Mouse (Mus musculus): ENCODE data around the gene Kcnn4. TPM values are rescaled to one million over a fixed set of nuclear protein-coding genes. Genes with fewer than 3 reads are reported as not detected.
A peak's percentile ranks its signal among the peaks of the same experiment; 100 is the strongest.
"Not testable (repeated sequence)": the region's sequence is repeated elsewhere in the genome, so short reads cannot be mapped to it uniquely, and the experiment has no call there.

Kcnn4 gene
- polyA plus RNA-seq, 1 experiment from 2014 or later: not detected

GRCm38 (mm10) chr7:24389516-24390187 is 19.6 kb downstream of the Kcnn4 start:
- TF ChIP-seq CTCF (IDR thresholded peaks at IDR 0.05): no peak
- DNase-seq (ENCODE audit: low read depth, low spot score): no peak
- ATAC-seq: no peak
- in situ Hi-C loops (cut with MboI; ENCODE audit: low pct_unique_long_range_greater_than_20kb): no loop called here
- no peaks in the 10 kb centered on the region for H3K27me3 ChIP-seq
- POLR2A ChIA-PET: no interaction called here
- CTCF ChIA-PET: interaction anchor here (1.4 kb wide), 1 partner anchor 9 kb away, joined by 4 read pairs; the partner anchor contains the start of gene Smg9

- in situ Hi-C loops (cut with MboI; ENCODE audit: low pct_unique_long_range_greater_than_20kb): no loop called here
- no peak for DNase-seq (ENCODE audit: low read depth, low spot score)
- CTCF ChIA-PET: interaction anchor here (1.4 kb wide), 1 partner anchor 9 kb away, joined by 4 read pairs; the partner anchor contains the start of gene Smg9
- H3K27me3 ChIP-seq: no peaks in the 10 kb centered on the region
- POLR2A ChIA-PET: no interaction called here
- no peak for ATAC-seq
- TF ChIP-seq CTCF (IDR thresholded peaks at IDR 0.05): no peak
Measured at GRCm38 (mm10) chr7:24390512-24390911, 20.4 kb downstream of the Kcnn4 start.

- H3K27me3 ChIP-seq: no peaks in the 10 kb centered on the region
- in situ Hi-C loops (cut with MboI; ENCODE audit: low pct_unique_long_range_greater_than_20kb): no loop called here
- TF ChIP-seq CTCF (IDR thresholded peaks at IDR 0.05): no peak
- CTCF ChIA-PET: no interaction called here
- no peak for DNase-seq (ENCODE audit: low read depth, low spot score)
- POLR2A ChIA-PET: no interaction called here
- no peak for ATAC-seq
Measured at GRCm38 (mm10) chr7:24391077-24391476, 21.0 kb downstream of the Kcnn4 start.

GRCm38 (mm10) chr7:24391687-24392086 is 21.6 kb downstream of the Kcnn4 start:
- DNase-seq (ENCODE audit: low read depth, low spot score) (no peak), ATAC-seq (no peak)
- ChIA-PET POLR2A (no interaction called here), CTCF (no interaction called here)
- TF ChIP-seq CTCF (IDR thresholded peaks at IDR 0.05): no peak
- H3K27me3 ChIP-seq: no peaks in the 10 kb centered on the region
- in situ Hi-C loops (cut with MboI; ENCODE audit: low pct_unique_long_range_greater_than_20kb): no loop called here

- ChIA-PET CTCF (interaction anchor here (2.8 kb wide), 1 partner anchor 9 kb away, joined by 10 read pairs; no protein-coding TSS in a partner anchor), POLR2A (no interaction called here)
- in situ Hi-C loops (cut with MboI; ENCODE audit: low pct_unique_long_range_greater_than_20kb): no loop called here
- DNase-seq (ENCODE audit: low read depth, low spot score) (no peak), ATAC-seq (no peak)
- H3K27me3 ChIP-seq: no peaks in the 10 kb centered on the region
- no peak for TF ChIP-seq CTCF (IDR thresholded peaks at IDR 0.05)
Measured at GRCm38 (mm10) chr7:24394054-24394453, 24.0 kb downstream of the Kcnn4 start.

- H3K27me3 ChIP-seq: no peaks in the 10 kb centered on the region
- no peak for ATAC-seq
- CTCF ChIA-PET: interaction anchor here (2.8 kb wide), 1 partner anchor 10 kb away, joined by 10 read pairs; no protein-coding TSS in a partner anchor
- no peak for TF ChIP-seq CTCF (IDR thresholded peaks at IDR 0.05)
- no peak for DNase-seq (ENCODE audit: low read depth, low spot score)
- in situ Hi-C loops (cut with MboI; ENCODE audit: low pct_unique_long_range_greater_than_20kb): no loop called here
- POLR2A ChIA-PET: no interaction called here
Measured at GRCm38 (mm10) chr7:24394475-24395161, 24.6 kb downstream of the Kcnn4 start.

GRCm38 (mm10) chr7:24396832-24397231 is 26.8 kb downstream of the Kcnn4 start:
- ChIA-PET POLR2A (interaction anchor here (0.8 kb wide), 1 partner anchor 9 kb away, joined by 3 read pairs; no protein-coding TSS in a partner anchor), CTCF (interaction anchor here (2.8 kb wide), 1 partner anchor 12 kb away, joined by 10 read pairs; no protein-coding TSS in a partner anchor)
- H3K27me3 ChIP-seq: no peaks in the 10 kb centered on the region
- in situ Hi-C loops (cut with MboI; ENCODE audit: low pct_unique_long_range_greater_than_20kb): no loop called here
- ATAC-seq (no peak), DNase-seq (ENCODE audit: low read depth, low spot score) (no peak)
- no peak for TF ChIP-seq CTCF (IDR thresholded peaks at IDR 0.05)

- no peak for DNase-seq (ENCODE audit: low read depth, low spot score)
- POLR2A ChIA-PET: interaction anchor here (0.6 to 1.3 kb wide), 3 partner anchors 33 to 212 kb away, joined by 3 to 4 read pairs (median 3); no protein-coding TSS in a partner anchor
- ATAC-seq: no peak
- in situ Hi-C loops (cut with MboI; ENCODE audit: low pct_unique_long_range_greater_than_20kb): no loop called here
- CTCF ChIA-PET: interaction anchor here (1.3 to 1.5 kb wide), 2 partner anchors 8 to 14 kb away, joined by 4 read pairs; no protein-coding TSS in a partner anchor
- TF ChIP-seq CTCF (IDR thresholded peaks at IDR 0.05): no peak
- H3K27me3 ChIP-seq: no peaks in the 10 kb centered on the region
Measured at GRCm38 (mm10) chr7:24398364-24398913, 28.4 kb downstream of the Kcnn4 start.

GRCm38 (mm10) chr7:24399256-24400081 is 29.4 kb downstream of the Kcnn4 start, which contains the start of gene Smg9:
Gene Smg9, plus strand, starts transcription at chr7:24399619.
- POLR2A ChIA-PET: interaction anchor here (0.6 to 2.4 kb wide), 5 partner anchors 13 to 101 kb away, joined by 3 to 8 read pairs (median 4); no protein-coding TSS in a partner anchor
- ATAC-seq (peak; percentile 96), DNase-seq (ENCODE audit: low read depth, low spot score) (peak; percentile 89)
- in situ Hi-C loops (cut with MboI; ENCODE audit: low pct_unique_long_range_greater_than_20kb): no loop called here
- TF ChIP-seq CTCF (IDR thresholded peaks at IDR 0.05): no peak
- CTCF ChIA-PET: interaction anchor here (1.0 to 1.5 kb wide), 3 partner anchors 9 to 34 kb away, joined by 3 to 4 read pairs (median 4); no protein-coding TSS in a partner anchor
- H3K27me3 ChIP-seq: no peaks in the 10 kb centered on the region

GRCm38 (mm10) chr7:24400082-24400452 is 30.0 kb downstream of the Kcnn4 start:
- DNase-seq (ENCODE audit: low read depth, low spot score): no peak
- no peak for TF ChIP-seq CTCF (IDR thresholded peaks at IDR 0.05)
- in situ Hi-C loops (cut with MboI; ENCODE audit: low pct_unique_long_range_greater_than_20kb): no loop called here
- H3K27me3 ChIP-seq: no peaks in the 10 kb centered on the region
- ChIA-PET POLR2A (interaction anchor here (0.6 to 2.4 kb wide), 3 partner anchors 24 to 58 kb away, joined by 3 to 8 read pairs (median 5); no protein-coding TSS in a partner anchor), CTCF (interaction anchor here (1.0 to 1.5 kb wide), 2 partner anchors 15 to 35 kb away, joined by 3 to 4 read pairs; no protein-coding TSS in a partner anchor)
- no peak for ATAC-seq

GRCm38 (mm10) chr7:24400489-24400888 is 30.4 kb downstream of the Kcnn4 start:
- ChIA-PET POLR2A (interaction anchor here (1.0 to 2.4 kb wide), 3 partner anchors 13 to 36 kb away, joined by 3 to 8 read pairs (median 3); no protein-coding TSS in a partner anchor), CTCF (interaction anchor here (1.0 kb wide), 1 partner anchor 13 kb away, joined by 3 read pairs; no protein-coding TSS in a partner anchor)
- in situ Hi-C loops (cut with MboI; ENCODE audit: low pct_unique_long_range_greater_than_20kb); ATAC-seq; DNase-seq (ENCODE audit: low read depth, low spot score); H3K27me3 ChIP-seq: not testable (repeated sequence)
